Mouse (Mus musculus): ENCODE measurements around the gene Aff3.

The Aff3 gene

GRCm38 (mm10) chr1:38321861-38322260 lies 342.9 kb downstream of the Aff3 start:
- no peak for DNase-seq (ENCODE audit: low spot score)

GRCm38 (mm10) chr1:38320971-38321305 lies 343.8 kb downstream of the Aff3 start:
- DNase-seq (ENCODE audit: low spot score), result no peak

- DNase-seq (ENCODE audit: low spot score), result no peak
Observed at GRCm38 (mm10) chr1:38320126-38320970, 344.4 kb downstream of the Aff3 start.

- no peak for DNase-seq (ENCODE audit: low spot score)
Observed at GRCm38 (mm10) chr1:38318614-38319013, 346.1 kb downstream of the Aff3 start.

- no peak for DNase-seq (ENCODE audit: low spot score)
Observed at GRCm38 (mm10) chr1:38315992-38316391, 348.8 kb downstream of the Aff3 start.

- no peak for DNase-seq (ENCODE audit: low spot score)
Observed at GRCm38 (mm10) chr1:38310496-38310895, 354.3 kb downstream of the Aff3 start.

GRCm38 (mm10) chr1:38310076-38310475 lies 354.7 kb downstream of the Aff3 start:
- no peak for DNase-seq (ENCODE audit: low spot score)

- DNase-seq (ENCODE audit: low spot score), result no peak
Observed at GRCm38 (mm10) chr1:38309341-38309740, 355.4 kb downstream of the Aff3 start.

GRCm38 (mm10) chr1:38308705-38308996 lies 356.1 kb downstream of the Aff3 start:
- no peak for DNase-seq (ENCODE audit: low spot score)

- DNase-seq (ENCODE audit: low spot score), result peak; percentile 46
Observed at GRCm38 (mm10) chr1:38307821-38308704, 356.7 kb downstream of the Aff3 start.

GRCm38 (mm10) chr1:38307234-38307633 lies 357.5 kb downstream of the Aff3 start:
- no peak for DNase-seq (ENCODE audit: low spot score)

GRCm38 (mm10) chr1:38306146-38306545 lies 358.6 kb downstream of the Aff3 start:
- DNase-seq (ENCODE audit: low spot score), result no peak

- no peak for DNase-seq (ENCODE audit: low spot score)
Observed at GRCm38 (mm10) chr1:38304376-38304775, 360.4 kb downstream of the Aff3 start.

- DNase-seq (ENCODE audit: low spot score), result no peak
Observed at GRCm38 (mm10) chr1:38298291-38298690, 366.5 kb downstream of the Aff3 start.

GRCm38 (mm10) chr1:38294906-38295305 lies 369.8 kb downstream of the Aff3 start:
- no peak for DNase-seq (ENCODE audit: low spot score)

- DNase-seq (ENCODE audit: low spot score), result no peak
Observed at GRCm38 (mm10) chr1:38294336-38294695, 370.4 kb downstream of the Aff3 start.

- no peak for DNase-seq (ENCODE audit: low spot score)
Observed at GRCm38 (mm10) chr1:38293671-38294335, 371.0 kb downstream of the Aff3 start.

GRCm38 (mm10) chr1:38292851-38293250 lies 371.9 kb downstream of the Aff3 start:
- DNase-seq (ENCODE audit: low spot score), result no peak

GRCm38 (mm10) chr1:38291915-38292314 lies 372.8 kb downstream of the Aff3 start:
- DNase-seq (ENCODE audit: low spot score), result no peak

- DNase-seq (ENCODE audit: low spot score), result no peak
Observed at GRCm38 (mm10) chr1:38291497-38291896, 373.3 kb downstream of the Aff3 start.

- DNase-seq (ENCODE audit: low spot score), result no peak
Observed at GRCm38 (mm10) chr1:38290881-38291280, 373.9 kb downstream of the Aff3 start.

- DNase-seq (ENCODE audit: low spot score), result no peak
Observed at GRCm38 (mm10) chr1:38289891-38290290, 374.9 kb downstream of the Aff3 start.

- DNase-seq (ENCODE audit: low spot score), result no peak
Observed at GRCm38 (mm10) chr1:38288716-38289115, 376.0 kb downstream of the Aff3 start.
